Comparison of ENCODE assay signal across 25 mouse cellular contexts in the genomic region with DNA sequence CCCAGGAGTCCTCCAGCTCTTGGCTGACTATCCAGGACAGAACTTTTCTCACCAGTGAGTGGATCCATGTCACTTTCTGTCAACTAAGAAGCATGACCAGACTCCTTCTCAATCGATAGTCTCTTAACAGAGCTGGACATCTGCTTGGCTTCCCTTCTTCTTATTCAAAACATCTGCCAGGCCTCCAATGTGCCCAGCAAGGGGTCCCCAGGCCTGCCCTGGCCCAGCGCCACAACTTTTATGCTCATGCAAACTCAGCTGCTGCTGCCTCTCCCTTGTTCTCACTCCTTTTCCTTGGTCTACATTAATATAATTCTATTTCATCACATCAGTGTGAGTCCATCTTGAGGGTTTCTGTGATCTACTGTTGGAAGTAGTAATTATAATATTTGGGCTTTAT.
"Had no signal": no experiment of that assay in that cellular context is flagged by ENCODE, and none has a peak within 500 bp of the region (broad histone marks: within the 10 kb centered on the region; RNA-seq: fewer than 3 reads in every experiment).

No protein-coding gene starts in this region.

- H3K27me3 ChIP-seq: heart, embryonic 13.5 days; heart, embryonic 15.5 days; hindbrain, embryonic 12.5 days; kidney, embryonic 15.5 days; limb, embryonic 13.5 days; limb, embryonic 15.5 days; liver, embryonic 12.5 days had no signal

- H3K27ac ChIP-seq: heart, adult 2 months; heart, embryonic 13.5 days; heart, embryonic 15.5 days; hindbrain, embryonic 12.5 days; hindbrain, embryonic 14.5 days; kidney, embryonic 15.5 days; kidney, postnatal 0 days; limb, embryonic 13.5 days; limb, embryonic 15.5 days; liver, embryonic 12.5 days; liver, embryonic 14.5 days had no signal

- DNase-seq: gastrocnemius, postnatal 14 days; gastrocnemius, postnatal 36 days; heart, adult 2 months; heart, postnatal 14 days; heart, postnatal 36 days; kidney, adult 11 months; kidney, adult 2 months; kidney, adult 9 months; kidney, postnatal 14 days; kidney, postnatal 36 days; layer of hippocampus, adult 9-11 months; layer of hippocampus, postnatal 36 days had no signal

- H3K9ac ChIP-seq: heart, embryonic 13.5 days; heart, embryonic 15.5 days; hindbrain, embryonic 12.5 days; hindbrain, embryonic 14.5 days; kidney, embryonic 15.5 days; limb, embryonic 13.5 days; limb, embryonic 15.5 days; liver, embryonic 12.5 days; liver, embryonic 14.5 days had no signal

- H3K4me3 ChIP-seq: heart, adult 2 months; heart, embryonic 13.5 days; heart, embryonic 15.5 days; hindbrain, embryonic 12.5 days; kidney, embryonic 15.5 days; limb, embryonic 13.5 days; limb, embryonic 15.5 days; liver, embryonic 12.5 days had no signal

- H3K9me3 ChIP-seq: heart, embryonic 13.5 days; heart, embryonic 15.5 days; hindbrain, embryonic 12.5 days; kidney, embryonic 15.5 days; limb, embryonic 13.5 days; limb, embryonic 15.5 days; liver, embryonic 12.5 days had no signal

- ATAC-seq: hindbrain, embryonic 16.5 days; intestine, embryonic 16.5 days; liver, embryonic 12.5 days had no signal

- H3K36me3 ChIP-seq: heart, embryonic 13.5 days; heart, embryonic 15.5 days; hindbrain, embryonic 12.5 days; kidney, embryonic 15.5 days; limb, embryonic 13.5 days; limb, embryonic 15.5 days; liver, embryonic 12.5 days had no signal

- H3K4me2 ChIP-seq: heart, embryonic 11.5 days; heart, embryonic 13.5 days; heart, embryonic 15.5 days; hindbrain, embryonic 12.5 days; hindbrain, embryonic 14.5 days; kidney, embryonic 15.5 days; limb, embryonic 13.5 days; limb, embryonic 15.5 days; liver, embryonic 12.5 days had no signal

- H3K4me1 ChIP-seq: heart, embryonic 13.5 days; heart, embryonic 15.5 days; hindbrain, embryonic 12.5 days; kidney, embryonic 15.5 days; liver, embryonic 12.5 days had no signal
